Mouse (Mus musculus) heart, embryonic 15.5 days (tissue): ENCODE data around the gene Susd6. TPM values are rescaled to one million over a fixed set of nuclear protein-coding genes. Genes with fewer than 3 reads are reported as not detected.

Source experiments
- ATAC-seq: fragments of 200-750 bp; cut with Nextera tagmentation; replicated peaks from 2 replicates; pipeline ENCODE4 v1.8.0; 2017; ENCODE audit warnings: low read depth, moderate TSS enrichment; ENCODE audit not compliant: insufficient number of reproducible peaks, insufficient read depth, low FRiP score
- H3K27ac ChIP-seq: fragments of 300-500 bp; sonication (generic); 2 replicates; pipeline ENCODE4 v1.5.1; 2015; ENCODE audit warnings: mild to moderate bottlenecking, inconsistent platforms
- H3K27me3 ChIP-seq: fragments of 300-500 bp; sonication (generic); 2 replicates; pipeline ENCODE4 v1.6.1; 2015; ENCODE audit warnings: inconsistent platforms
- H3K36me3 ChIP-seq: fragments of 300-500 bp; sonication (generic); 2 replicates; pipeline ENCODE4 v1.6.1; 2015; ENCODE audit warnings: mild to moderate bottlenecking, inconsistent platforms
- H3K4me1 ChIP-seq: fragments of 300-500 bp; sonication (generic); replicated peaks from 2 replicates; pipeline ENCODE4 v1.6.1; 2015; ENCODE audit warnings: inconsistent platforms
- H3K4me2 ChIP-seq: fragments of 300-500 bp; sonication (generic); 2 replicates; pipeline ENCODE4 v1.6.1; 2015; ENCODE audit warnings: inconsistent platforms, mild to moderate bottlenecking, moderate library complexity
- H3K4me3 ChIP-seq: fragments of 300-500 bp; sonication (generic); 2 replicates; pipeline ENCODE4 v1.5.1; 2015; ENCODE audit warnings: mild to moderate bottlenecking, inconsistent platforms
- H3K9ac ChIP-seq: fragments of 300-500 bp; sonication (generic); 2 replicates; pipeline ENCODE4 v1.6.1; 2015; ENCODE audit warnings: mild to moderate bottlenecking, inconsistent platforms
- H3K9me3 ChIP-seq: fragments of 300-500 bp; sonication (generic); replicated peaks from 2 replicates; pipeline ENCODE4 v1.6.1; 2016; ENCODE audit warnings: inconsistent platforms
- WGBS: fragments of 180-500 bp; shearing (Covaris S2); methylation state at CpG from one replicate; pipeline ENCODE4 v1.1.7; 2015; ENCODE audit warnings: mixed read lengths; 5-methylcytosine and 5-hydroxymethylcytosine counted together
- polyA plus RNA-seq: library from polyadenylated mRNA; unstranded; fragments of >200 nt; fragmentation: Nextera tagmentation; extraction: Ambion mirVana; gene quantifications from 2 replicates; pipeline ENCODE4 v1.2.1, GENCODE M21; 2015

The Susd6 gene
- polyA plus RNA-seq, 1 experiment from 2014 or later, result 16.4 TPM

- Histone ChIP-seq H3K9me3 (no peaks in the 10 kb centered on the region), H3K27me3 (no peaks in the 10 kb centered on the region), H3K4me1 (peaks cover 55% of the 10 kb centered on the region), H3K4me3 (no peak overlapping the region), H3K36me3 (no peaks in the 10 kb centered on the region), H3K9ac (no peak overlapping the region), H3K4me2 (no peak overlapping the region), H3K27ac (no peak overlapping the region)
- no peak for ATAC-seq
- WGBS, result 75% methylated on average over 2 of the region's 2 CpGs
These were observed 38.6 kb downstream of the Susd6 start for GRCm38 (mm10) chr12:80828951-80829350.

- Histone ChIP-seq H3K27me3 (no peaks in the 10 kb centered on the region), H3K4me2 (no peak overlapping the region), H3K27ac (peak overlapping the region; percentile 52), H3K9ac (no peak overlapping the region), H3K9me3 (no peaks in the 10 kb centered on the region), H3K36me3 (no peaks in the 10 kb centered on the region), H3K4me3 (no peak overlapping the region), H3K4me1 (peaks cover 57% of the 10 kb centered on the region)
- ATAC-seq, result no peak
- 37% methylated on average over 2 of the region's 2 CpGs for WGBS
These were observed 39.9 kb downstream of the Susd6 start for GRCm38 (mm10) chr12:80830211-80830610.

GRCm38 (mm10) chr12:80830820-80831219, 40.5 kb downstream of the Susd6 start:
- no peaks in the 10 kb centered on the region for H3K36me3 ChIP-seq
- no peaks in the 10 kb centered on the region for H3K27me3 ChIP-seq
- H3K9ac ChIP-seq, result no peak overlapping the region
- peak overlapping the region; percentile 52 for H3K27ac ChIP-seq
- peaks cover 56% of the 10 kb centered on the region for H3K4me1 ChIP-seq
- no peak overlapping the region for H3K4me2 ChIP-seq
- no peak for ATAC-seq
- no peak overlapping the region for H3K4me3 ChIP-seq
- no peaks in the 10 kb centered on the region for H3K9me3 ChIP-seq
- WGBS, result 66% methylated on average over 2 of the region's 2 CpGs

- no peak overlapping the region for H3K9ac ChIP-seq
- no peaks in the 10 kb centered on the region for H3K27me3 ChIP-seq
- WGBS, result 57% methylated on average over 1 of the region's 1 CpGs
- peaks cover 43% of the 10 kb centered on the region for H3K4me1 ChIP-seq
- no peak overlapping the region for H3K4me3 ChIP-seq
- H3K27ac ChIP-seq, result no peak overlapping the region
- H3K4me2 ChIP-seq, result no peak overlapping the region
- no peaks in the 10 kb centered on the region for H3K36me3 ChIP-seq
- ATAC-seq, result no peak
- no peaks in the 10 kb centered on the region for H3K9me3 ChIP-seq
These were observed 42.0 kb downstream of the Susd6 start for GRCm38 (mm10) chr12:80832313-80832712.

GRCm38 (mm10) chr12:80833541-80833940, 43.2 kb downstream of the Susd6 start:
- Histone ChIP-seq H3K27ac (peak overlapping the region; percentile 43), H3K4me1 (peaks cover 43% of the 10 kb centered on the region), H3K36me3 (no peaks in the 10 kb centered on the region), H3K9me3 (no peaks in the 10 kb centered on the region), H3K4me2 (no peak overlapping the region), H3K4me3 (no peak overlapping the region), H3K27me3 (no peaks in the 10 kb centered on the region), H3K9ac (no peak overlapping the region)
- 20% methylated on average over 2 of the region's 2 CpGs for WGBS
- no peak for ATAC-seq

GRCm38 (mm10) chr12:80834156-80834900, 44.0 kb downstream of the Susd6 start:
- H3K27ac ChIP-seq, result no peak overlapping the region; the same call in 1 of the 2 replicates

GRCm38 (mm10) chr12:80834901-80835570, 44.7 kb downstream of the Susd6 start:
- no peak for ATAC-seq
- WGBS, result 74% methylated on average over 6 of the region's 8 CpGs
- H3K9ac ChIP-seq, result no peak overlapping the region
- H3K4me1 ChIP-seq, result peaks cover 39% of the 10 kb centered on the region
- no peaks in the 10 kb centered on the region for H3K27me3 ChIP-seq
- H3K9me3 ChIP-seq, result no peaks in the 10 kb centered on the region
- H3K4me2 ChIP-seq, result no peak overlapping the region
- no peaks in the 10 kb centered on the region for H3K36me3 ChIP-seq
- no peak overlapping the region for H3K4me3 ChIP-seq
- H3K27ac ChIP-seq, result no peak overlapping the region

More at GRCm38 (mm10) chr12:80834156-80834900, 44.0 kb downstream of the Susd6 start:
- Histone ChIP-seq H3K4me3 (no peak overlapping the region), H3K4me1 (peaks cover 41% of the 10 kb centered on the region), H3K9ac (no peak overlapping the region), H3K4me2 (no peak overlapping the region), H3K27me3 (no peaks in the 10 kb centered on the region), H3K36me3 (no peaks in the 10 kb centered on the region), H3K9me3 (no peaks in the 10 kb centered on the region)
- ATAC-seq, result no peak
- WGBS, result 89% methylated on average over 3 of the region's 3 CpGs

GRCm38 (mm10) chr12:80837614-80838013, 47.3 kb downstream of the Susd6 start:
- Histone ChIP-seq H3K4me2 (no peak overlapping the region), H3K36me3 (no peaks in the 10 kb centered on the region), H3K9me3 (no peaks in the 10 kb centered on the region), H3K9ac (no peak overlapping the region), H3K4me1 (peaks cover 25% of the 10 kb centered on the region), H3K27me3 (no peaks in the 10 kb centered on the region), H3K4me3 (no peak overlapping the region), H3K27ac (no peak overlapping the region)
- no peak for ATAC-seq
- WGBS, result 50% methylated on average over 3 of the region's 3 CpGs

- H3K4me3 ChIP-seq, result no peak overlapping the region
- no peaks in the 10 kb centered on the region for H3K36me3 ChIP-seq
- no peak for ATAC-seq
These were observed 48.0 kb downstream of the Susd6 start for GRCm38 (mm10) chr12:80838271-80838670.

GRCm38 (mm10) chr12:80838787-80839186, 48.5 kb downstream of the Susd6 start:
- Histone ChIP-seq H3K36me3 (no peaks in the 10 kb centered on the region), H3K4me2 (no peak overlapping the region), H3K9ac (no peak overlapping the region), H3K4me1 (peaks cover 30% of the 10 kb centered on the region), H3K27me3 (no peaks in the 10 kb centered on the region), H3K9me3 (no peaks in the 10 kb centered on the region), H3K4me3 (no peak overlapping the region), H3K27ac (no peak overlapping the region)
- no peak for ATAC-seq
- 76% methylated on average over 2 of the region's 2 CpGs for WGBS

More at GRCm38 (mm10) chr12:80838271-80838670, 48.0 kb downstream of the Susd6 start:
- Histone ChIP-seq H3K4me2 (no peak overlapping the region), H3K27ac (no peak overlapping the region), H3K4me1 (peaks cover 26% of the 10 kb centered on the region), H3K9ac (no peak overlapping the region), H3K9me3 (no peaks in the 10 kb centered on the region), H3K27me3 (no peaks in the 10 kb centered on the region)

GRCm38 (mm10) chr12:80839631-80840030, 49.3 kb downstream of the Susd6 start:
- no peak overlapping the region for H3K4me3 ChIP-seq
- H3K9me3 ChIP-seq, result no peaks in the 10 kb centered on the region
- peaks cover 36% of the 10 kb centered on the region for H3K4me1 ChIP-seq

GRCm38 (mm10) chr12:80841618-80842017, 51.3 kb downstream of the Susd6 start:
- H3K27me3 ChIP-seq, result no peaks in the 10 kb centered on the region
- H3K9me3 ChIP-seq, result no peaks in the 10 kb centered on the region
- H3K36me3 ChIP-seq, result no peaks in the 10 kb centered on the region
- no peak for ATAC-seq
- 93% methylated on average over 1 of the region's 1 CpGs for WGBS
- no peak overlapping the region for H3K27ac ChIP-seq
- H3K4me2 ChIP-seq, result no peak overlapping the region
- no peak overlapping the region for H3K4me3 ChIP-seq
- no peak overlapping the region for H3K9ac ChIP-seq
- H3K4me1 ChIP-seq, result peaks cover 52% of the 10 kb centered on the region

More at GRCm38 (mm10) chr12:80839631-80840030, 49.3 kb downstream of the Susd6 start:
- ATAC-seq, result no peak
- 60% methylated on average over 2 of the region's 2 CpGs for WGBS
- H3K27me3 ChIP-seq, result no peaks in the 10 kb centered on the region
- H3K4me2 ChIP-seq, result no peak overlapping the region
- no peaks in the 10 kb centered on the region for H3K36me3 ChIP-seq
- no peak overlapping the region for H3K27ac ChIP-seq
- no peak overlapping the region for H3K9ac ChIP-seq
